Mouse (Mus musculus) retina, adult 2 months (tissue): ENCODE measurements at regions not wholly inside any gene's neighbourhood (a gene's known extent, or its start where the extent isn't known, plus 50 kb on each side); places are given as distances from the start of the nearest gene placed in this dataset.

ENCODE experiments used
- DNase-seq: peaks from one replicate; pipeline ENCODE4 v3.0.0-alpha.2; 2012; ENCODE audit warnings: low read depth, low spot score

- DNase-seq, result no peak
Observed at GRCm38 (mm10) chr14:25225214-25225613, 233.8 kb upstream of the Zmiz1 start.

GRCm38 (mm10) chr14:25226155-25226839 is 232.7 kb upstream of the Zmiz1 start:
- no peak for DNase-seq

DNA sequence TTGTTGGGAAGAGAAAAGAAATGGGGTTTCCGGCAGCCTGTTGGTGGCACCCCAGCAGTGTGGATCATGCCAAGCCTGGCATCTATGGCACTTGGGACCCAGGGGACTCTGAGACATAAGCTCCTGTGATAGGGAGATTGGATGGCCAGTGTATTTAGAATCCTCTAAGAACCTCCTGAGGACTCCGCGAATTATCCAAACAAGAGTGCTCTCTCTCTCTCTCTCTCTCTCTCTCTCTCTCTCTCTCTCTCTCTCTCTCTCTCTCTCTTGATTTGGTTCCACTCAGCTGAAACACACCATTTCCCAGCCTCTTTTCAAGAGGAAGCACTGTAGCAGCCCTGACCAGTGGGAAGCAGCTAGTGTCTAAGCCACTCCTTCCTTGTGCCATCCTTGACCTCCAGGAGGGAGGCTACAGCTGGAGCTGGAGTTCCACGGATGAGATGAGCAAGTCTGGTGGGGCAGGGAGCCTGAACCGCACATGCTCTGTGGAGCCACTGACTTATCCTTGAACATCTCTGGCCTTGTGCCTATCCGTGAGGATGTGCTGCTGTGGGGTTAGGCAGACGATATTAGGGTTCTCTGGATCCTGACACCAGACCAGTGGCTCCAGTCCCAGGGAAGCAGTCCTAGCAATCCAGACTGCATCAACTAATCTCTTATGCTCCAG is 232.0 kb upstream of the Zmiz1 start:
- no peak for DNase-seq

DNA sequence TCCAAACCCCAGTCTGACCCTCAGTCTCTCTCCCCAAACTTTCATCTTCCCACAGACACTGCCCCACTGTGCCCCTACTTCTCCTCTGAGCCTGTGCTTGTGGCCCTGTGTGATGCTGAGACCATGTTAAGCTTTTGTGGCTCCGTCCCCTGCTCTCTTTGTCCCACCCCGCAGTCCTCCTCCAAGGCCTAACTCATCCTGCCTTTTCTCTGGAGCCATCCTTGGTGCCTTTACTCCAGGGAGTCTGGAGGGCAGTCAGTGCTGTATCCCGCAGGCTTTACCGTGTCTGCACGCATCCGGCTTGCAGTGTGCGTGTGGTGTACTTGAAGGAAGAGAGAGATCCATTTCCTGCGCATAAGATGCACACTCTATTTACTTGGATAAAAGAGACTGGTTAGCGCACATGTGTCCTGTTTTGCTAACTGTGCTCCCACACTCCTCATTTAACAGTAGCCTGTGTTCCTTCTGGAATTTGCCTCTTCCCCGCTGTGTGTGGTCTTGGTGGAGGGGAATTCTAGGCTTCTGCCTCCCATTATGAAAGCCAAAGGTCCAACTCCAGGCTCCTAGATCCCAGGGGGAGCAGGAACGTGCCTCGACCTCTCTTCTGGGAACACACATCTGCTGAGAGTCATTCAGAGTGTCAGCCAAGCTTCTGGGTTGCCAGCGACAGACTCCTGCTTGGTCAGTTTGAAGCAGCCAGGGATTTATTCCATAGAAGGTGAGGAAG is 230.5 kb upstream of the Zmiz1 start:
- DNase-seq, result no peak

DNA sequence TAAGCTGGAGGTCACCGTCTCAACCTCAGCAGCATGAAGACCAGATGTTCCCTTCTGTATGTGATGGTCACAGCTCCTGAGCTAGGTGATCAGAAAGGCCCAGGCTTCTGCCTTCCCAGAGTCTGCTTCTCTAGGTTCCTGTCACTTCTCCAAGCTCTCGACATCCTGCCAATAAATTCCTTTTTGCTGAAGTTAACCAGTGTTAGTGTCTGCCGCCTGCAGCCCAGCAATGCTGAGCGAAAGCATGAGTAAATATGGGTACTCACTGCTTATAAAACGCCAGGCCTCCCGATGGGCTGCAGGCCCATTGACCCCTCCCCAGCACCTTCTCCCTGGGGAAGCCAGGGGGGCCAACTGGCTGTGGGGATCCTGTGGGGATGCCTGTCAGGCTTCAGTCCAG is 229.4 kb upstream of the Zmiz1 start:
- no peak for DNase-seq

- no peak for DNase-seq
Observed at GRCm38 (mm10) chr14:25231881-25232280, 227.1 kb upstream of the Zmiz1 start.

DNA sequence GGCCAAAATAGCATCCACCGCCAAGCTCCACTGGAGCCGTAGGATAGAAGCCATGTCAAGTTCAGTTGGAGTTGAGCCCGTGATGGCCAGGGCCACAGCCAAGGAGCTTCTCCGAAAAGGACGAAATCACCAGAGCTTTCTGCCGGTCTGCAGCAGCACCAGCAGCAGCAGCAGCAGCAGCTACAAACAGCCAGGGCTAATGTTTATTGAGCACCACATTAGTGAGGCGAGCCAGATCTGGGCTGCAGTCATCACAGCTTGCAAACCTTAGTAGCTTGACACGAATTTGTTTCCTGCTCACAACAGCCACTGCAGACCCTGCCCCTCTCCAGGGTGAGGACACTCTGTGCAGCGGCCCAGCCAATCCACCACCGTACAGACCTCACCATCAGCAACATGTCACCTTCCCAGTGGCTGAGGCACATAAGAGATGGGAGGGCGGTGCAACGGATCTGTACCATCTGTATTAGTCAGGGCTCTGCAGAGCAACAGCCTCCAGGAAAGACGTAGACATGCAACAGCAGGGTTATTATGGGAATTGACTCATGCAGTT is 222.5 kb upstream of the Zmiz1 start:
- no peak for DNase-seq

GRCm38 (mm10) chr14:25239335-25239960 is 219.5 kb upstream of the Zmiz1 start:
- DNase-seq, result no peak

DNA sequence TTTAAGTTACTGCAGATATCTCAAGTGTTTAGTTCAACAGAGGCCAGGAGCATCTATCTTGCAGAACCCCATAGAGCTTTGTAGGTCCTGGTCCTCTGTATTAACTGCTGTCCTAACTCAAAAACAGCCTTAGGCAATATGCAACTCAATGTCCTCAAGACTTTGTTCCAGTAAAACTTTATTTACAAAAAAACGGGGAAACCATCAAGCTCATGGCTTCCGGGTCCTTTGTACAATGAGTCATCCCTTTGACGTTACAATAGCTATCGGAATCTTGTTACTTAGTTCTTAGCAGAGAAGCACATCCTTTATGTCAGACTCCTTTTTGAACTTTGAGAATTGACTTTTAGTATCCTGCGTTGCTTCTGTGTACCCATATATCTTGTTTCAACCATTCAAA is 216.2 kb upstream of the Zmiz1 start:
- no peak for DNase-seq

DNA sequence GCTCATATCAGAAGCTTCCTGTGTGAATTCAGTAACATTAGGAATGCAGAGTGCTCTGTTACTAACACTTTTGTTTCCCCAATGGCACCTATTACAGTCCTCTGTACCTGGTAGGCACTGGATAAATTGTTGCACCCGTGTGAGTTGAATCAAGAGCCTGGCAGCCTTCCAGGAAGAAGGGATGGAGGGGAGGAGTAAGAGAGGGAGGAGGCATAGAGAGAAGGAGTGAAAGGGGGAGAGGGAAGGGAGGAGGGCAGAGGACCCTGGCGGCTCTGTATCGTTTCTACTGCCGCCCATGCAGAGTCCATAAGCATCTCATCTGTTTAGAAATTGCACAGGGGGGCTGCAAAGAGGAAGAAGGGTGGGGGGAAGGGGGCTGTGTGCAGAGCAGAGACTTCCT is 215.7 kb upstream of the Zmiz1 start:
- no peak for DNase-seq

DNA sequence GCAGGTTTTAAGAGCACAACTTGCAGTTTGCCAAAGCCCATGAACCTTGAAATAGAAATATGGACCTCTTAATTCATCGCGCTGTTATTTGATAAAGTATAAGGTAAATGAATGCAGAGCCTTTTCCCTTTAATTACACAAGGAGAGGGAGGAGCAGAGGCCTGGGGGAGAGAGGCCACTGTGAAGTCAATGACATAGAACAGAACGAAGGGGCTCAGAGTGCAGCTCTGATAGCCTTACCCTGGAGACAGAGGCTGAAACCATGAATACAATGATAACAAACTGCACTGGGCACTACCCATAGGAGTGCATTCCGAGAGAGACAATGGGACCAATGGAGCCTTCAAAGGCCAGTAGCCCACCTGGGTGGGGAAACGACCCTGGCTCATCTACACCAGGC is 215.3 kb upstream of the Zmiz1 start:
- no peak for DNase-seq

- no peak for DNase-seq
Observed at GRCm38 (mm10) chr14:25244841-25245240, 214.1 kb upstream of the Zmiz1 start.

- no peak for DNase-seq
Observed at GRCm38 (mm10) chr14:25245691-25246090, 213.3 kb upstream of the Zmiz1 start.

DNA sequence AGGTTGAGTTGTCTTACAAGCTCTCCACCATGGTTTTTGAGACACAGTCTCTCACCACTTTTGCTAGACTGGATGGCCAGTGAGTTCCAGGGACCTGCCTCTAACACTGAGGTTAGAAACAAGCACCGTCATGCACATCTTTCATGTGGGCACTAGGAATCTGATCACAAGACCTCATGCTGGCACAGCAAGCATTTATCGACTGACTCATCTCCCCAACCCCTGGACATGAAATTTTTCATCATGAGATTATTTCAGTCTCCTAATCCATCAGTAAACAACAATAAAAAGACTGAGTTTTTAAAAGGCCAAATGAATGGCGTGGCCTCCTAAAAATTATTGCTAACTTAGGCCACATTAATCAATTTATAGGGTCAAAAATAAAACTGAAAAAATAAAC is 210.0 kb upstream of the Zmiz1 start:
- no peak for DNase-seq

DNA sequence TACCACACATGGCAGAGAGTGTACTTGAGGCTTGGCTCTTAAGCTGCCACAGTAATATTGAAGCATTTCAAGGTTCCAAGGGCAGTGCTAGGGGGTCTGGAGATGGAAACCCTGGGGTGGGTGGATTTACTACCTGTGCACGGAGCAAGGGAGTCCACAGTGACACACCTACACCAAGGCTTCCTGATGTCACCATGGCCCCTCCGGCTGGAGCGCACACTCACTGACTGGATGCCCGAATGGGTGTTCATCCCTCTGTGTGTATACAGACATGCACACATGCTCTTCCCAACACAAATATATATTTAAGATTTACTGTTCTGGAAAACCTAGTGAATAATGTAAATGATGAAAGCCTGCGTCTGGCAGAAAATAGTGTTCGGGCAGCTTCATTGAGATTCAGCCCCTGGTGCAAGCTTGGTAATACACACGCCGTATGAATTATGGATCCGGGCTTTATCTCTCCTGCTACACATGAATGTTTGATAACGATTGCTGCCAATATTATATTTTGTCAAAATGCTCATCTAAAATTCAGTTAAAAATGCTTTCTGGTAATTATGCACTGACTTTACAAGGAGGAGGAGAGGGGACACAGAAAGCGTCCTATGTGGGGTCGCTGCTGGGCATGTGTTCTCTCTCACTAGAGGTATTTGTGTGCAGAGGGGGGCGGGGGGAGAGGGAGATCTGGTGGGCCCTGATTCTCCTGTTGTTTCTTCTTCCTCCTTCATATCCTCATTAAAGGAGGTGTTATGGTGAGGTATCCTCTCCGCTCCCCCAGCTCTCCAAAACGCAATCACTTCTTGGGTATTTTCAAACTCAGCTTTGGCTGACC is 205.8 kb upstream of the Zmiz1 start:
- DNase-seq, result no peak

- DNase-seq, result no peak
Observed at GRCm38 (mm10) chr14:25263121-25263520, 195.9 kb upstream of the Zmiz1 start.

- DNase-seq, result no peak
Observed at GRCm38 (mm10) chr14:25266846-25267245, 192.1 kb upstream of the Zmiz1 start.

DNA sequence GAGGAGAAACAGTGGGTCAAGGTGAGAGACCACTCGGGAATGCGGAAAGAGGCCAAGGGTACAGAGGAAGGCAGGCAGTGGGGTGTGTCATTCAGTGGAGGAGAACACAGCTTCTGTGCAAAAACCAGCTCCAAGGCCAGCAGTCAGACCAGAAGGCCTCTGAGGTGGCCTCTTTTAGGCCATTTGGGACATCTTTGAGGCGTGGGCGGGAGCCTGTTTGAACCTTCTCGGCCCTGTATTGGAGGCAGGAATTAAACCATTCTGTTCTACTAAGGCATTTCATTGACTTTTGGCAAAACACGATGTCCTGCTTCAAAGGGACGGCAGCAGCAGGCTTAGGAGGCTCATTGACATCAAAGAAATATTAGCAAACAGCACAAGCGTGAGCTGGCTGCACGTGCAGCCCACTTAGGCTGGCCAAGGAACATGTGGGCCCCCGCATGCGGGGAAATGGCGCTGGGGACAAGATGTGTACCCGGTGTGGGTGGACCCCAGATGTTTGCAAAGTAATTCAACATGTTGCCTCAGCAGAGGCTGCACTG is 190.8 kb upstream of the Zmiz1 start:
- DNase-seq, result no peak

DNA sequence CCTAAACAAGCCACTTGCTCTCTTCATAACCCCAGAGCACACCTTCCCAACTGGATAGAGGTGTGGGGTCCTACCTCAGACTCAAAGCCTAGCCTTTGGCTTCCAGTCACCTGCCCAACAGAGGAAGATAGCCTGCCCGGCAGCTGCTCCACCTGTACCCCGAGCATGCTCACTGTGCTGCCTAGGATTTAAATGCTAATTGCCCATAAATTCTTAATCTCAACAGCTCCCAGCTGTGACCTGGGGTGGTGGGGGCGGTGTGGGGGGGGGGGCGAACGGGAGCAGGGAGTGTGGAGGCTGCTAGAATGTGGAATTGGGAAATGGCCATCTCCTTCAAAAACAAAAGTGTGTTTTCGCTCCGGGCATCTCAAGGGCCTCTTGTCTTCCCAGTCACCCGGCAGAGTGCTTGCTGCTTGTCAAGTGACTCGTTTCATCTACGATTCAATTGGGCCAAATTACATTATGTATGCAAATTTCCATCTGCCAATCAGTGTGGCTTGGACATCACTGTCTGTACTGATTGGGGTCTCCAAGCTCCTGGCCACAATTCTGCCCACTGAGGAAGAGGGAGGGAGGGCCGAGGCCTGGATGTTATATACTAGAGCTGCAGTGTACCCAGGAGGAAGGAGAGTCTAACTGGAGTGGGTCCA is 188.6 kb upstream of the Zmiz1 start:
- DNase-seq, result no peak

GRCm38 (mm10) chr14:25272366-25273156 is 186.4 kb upstream of the Zmiz1 start:
- DNase-seq, result no peak
